Mouse (Mus musculus): Measurements from ENCODE around the gene Olfr1180. TPM values are rescaled to one million over a fixed set of nuclear protein-coding genes. Genes with fewer than 3 reads are reported as not detected.

Gene Olfr1180
- polyA plus RNA-seq (2012; rRNA removed): not detected in 2 replicates

DNA sequence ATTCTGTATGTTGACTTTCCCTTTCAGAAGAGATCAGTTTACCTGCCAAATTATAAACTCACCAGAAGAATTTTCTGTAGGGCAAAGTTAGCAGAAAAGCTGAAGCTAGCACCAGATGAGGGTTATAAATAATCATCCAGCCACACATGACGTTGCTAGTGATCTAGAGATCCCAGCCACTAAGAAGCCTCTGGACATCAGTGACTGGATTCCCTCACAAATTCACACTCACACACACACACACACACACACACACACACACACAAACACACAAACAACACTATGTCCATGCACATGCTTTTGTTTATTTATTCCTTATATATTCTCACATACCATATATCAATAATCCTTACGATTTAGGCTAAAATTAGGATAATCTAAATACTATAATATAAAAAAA, at the start of gene Olfr1180:
Gene Olfr1180 (minus strand): TSS at position 101 of the 400 bp plus-strand sequence.

DNA sequence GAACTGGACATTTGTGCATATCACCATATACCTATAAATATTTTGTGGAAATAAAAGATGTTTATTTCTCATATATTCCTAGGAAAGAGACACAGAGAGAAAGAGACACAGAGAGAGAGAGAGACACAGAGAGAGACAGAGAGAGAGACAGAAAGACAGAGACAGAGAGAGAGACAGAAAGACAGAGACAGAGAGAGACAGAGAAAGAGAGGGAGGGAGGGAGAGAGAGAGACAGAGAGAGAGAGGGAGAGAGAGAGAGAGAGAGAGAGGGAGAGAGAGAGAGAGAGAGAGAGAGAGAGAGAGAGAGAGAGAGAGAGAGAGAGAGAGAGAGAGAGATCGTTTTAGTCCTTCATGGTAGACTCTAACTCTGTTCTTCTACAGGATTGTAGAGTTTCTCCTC, 35.6 kb upstream of the Olfr1180 start, which contains the start of gene Olfr1183:
Gene Olfr1183 (plus strand): TSS at position 301 of the 400 bp plus-strand sequence.

DNA sequence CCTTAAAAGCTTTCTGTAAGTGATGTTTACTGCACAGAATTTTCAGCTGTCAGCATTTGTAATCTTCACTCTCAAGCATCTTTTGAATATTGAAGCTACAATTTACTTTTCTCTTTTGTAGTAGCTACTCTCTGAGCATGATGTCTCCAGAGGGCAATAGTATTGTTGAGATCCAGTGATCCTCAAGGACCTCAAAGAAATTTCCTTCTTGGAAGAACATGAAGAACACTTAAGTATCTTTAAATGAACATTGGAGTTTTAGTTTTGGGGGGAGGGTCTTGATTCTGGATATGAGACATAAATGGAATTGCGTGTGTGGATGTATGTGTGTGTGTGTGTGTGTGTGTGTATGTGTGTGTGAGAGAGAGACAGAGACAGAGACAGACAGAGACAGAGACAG, 30.1 kb upstream of the Olfr1180 start, which contains the start of gene Gm13757:
Gene Gm13757 (minus strand): TSS at position 101 of the 400 bp plus-strand sequence.

DNA sequence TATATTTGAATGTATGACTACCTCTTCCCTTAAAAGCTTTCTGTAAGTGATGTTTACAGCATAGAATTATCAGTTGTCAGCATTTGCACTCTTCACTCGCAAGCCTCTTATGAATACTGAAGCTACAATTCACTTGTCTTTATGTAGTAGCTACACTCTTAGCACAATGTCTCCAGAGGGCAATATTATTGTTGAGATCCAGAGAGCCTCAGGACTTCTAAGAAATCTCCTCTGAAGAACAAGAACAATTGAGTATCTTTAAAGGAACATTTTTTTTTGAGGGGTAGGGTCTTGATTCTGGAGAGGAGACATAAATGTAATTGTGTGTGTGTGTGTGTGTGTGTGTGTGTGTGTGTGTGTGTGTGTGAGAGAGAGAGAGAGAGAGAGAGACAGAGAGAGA, 7.1 kb upstream of the Olfr1180 start, which contains the start of gene Olfr1181:
Gene Olfr1181 (minus strand): TSS at position 101 of the 400 bp plus-strand sequence.

DNA sequence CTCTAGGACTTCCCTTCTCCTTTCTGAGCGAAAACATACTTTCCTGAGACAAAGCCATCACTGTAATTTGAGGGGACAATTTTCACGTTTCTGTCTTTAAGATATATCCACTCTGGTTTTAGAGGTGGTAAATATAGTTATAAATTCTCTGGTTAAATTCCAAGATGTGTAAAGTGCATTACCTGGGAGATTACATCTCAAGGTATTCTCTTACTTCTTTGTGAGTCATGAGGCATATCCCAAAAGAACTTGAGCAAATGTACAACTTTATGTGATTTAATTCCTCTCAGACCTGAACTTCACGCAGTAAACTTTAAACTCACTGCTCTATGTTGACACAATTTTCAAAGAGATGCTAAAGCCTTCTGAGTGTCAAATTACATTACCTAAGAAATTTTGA, 12.6 kb downstream of the Olfr1180 start, which contains the start of gene Olfr1179:
Gene Olfr1179 (minus strand): TSS at position 101 of the 400 bp plus-strand sequence.

DNA sequence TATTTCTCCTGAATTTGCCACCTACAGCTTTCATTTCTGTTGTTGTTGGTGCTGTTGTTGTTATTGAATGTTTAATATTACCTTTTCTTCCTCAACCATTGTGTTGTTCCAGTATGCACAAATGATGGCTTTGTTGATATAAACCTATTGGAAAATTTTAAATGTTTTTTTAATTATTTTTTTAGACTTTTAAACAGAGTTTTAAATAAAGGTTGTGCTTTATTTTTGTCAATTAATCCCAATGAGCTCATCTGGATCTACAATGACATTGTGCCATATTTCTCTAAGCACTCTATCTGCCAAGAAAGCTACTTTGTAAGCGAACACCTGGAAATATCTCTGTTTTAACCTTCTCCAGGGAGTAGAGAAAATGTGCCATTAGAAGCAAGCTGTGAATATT, 32.2 kb downstream of the Olfr1180 start, which contains the start of gene Olfr1178:
Gene Olfr1178 (plus strand): TSS at position 301 of the 400 bp plus-strand sequence.

Other genes starting within 250 kb of the Olfr1180 start
- not detected in 2 replicates for gene Olfr1168, start 237.3 kb downstream of the Olfr1180 start, polyA plus RNA-seq (2012; rRNA removed)
- gene Olfr1170, start 190.8 kb downstream of the Olfr1180 start, polyA plus RNA-seq (2012; rRNA removed): not detected in 2 replicates
- not detected in 2 replicates for gene Olfr1173, start 139.3 kb downstream of the Olfr1180 start, polyA plus RNA-seq (2012; rRNA removed)
- gene Olfr1174-ps, start 104.0 kb downstream of the Olfr1180 start, polyA plus RNA-seq (2012; rRNA removed): not detected in 2 replicates
- gene Olfr1175-ps, start 91.9 kb downstream of the Olfr1180 start, polyA plus RNA-seq (2012; rRNA removed): not detected in 2 replicates
- not detected in 2 replicates for gene Olfr1176, start 82.4 kb downstream of the Olfr1180 start, polyA plus RNA-seq (2012; rRNA removed)
- not detected in 2 replicates for gene Olfr1177-ps, start 72.7 kb downstream of the Olfr1180 start, polyA plus RNA-seq (2012; rRNA removed)
- gene Olfr1178, start 32.1 kb downstream of the Olfr1180 start, polyA plus RNA-seq (2012; rRNA removed): not detected in 2 replicates
- gene Olfr1179, start 12.7 kb downstream of the Olfr1180 start, polyA plus RNA-seq (2012; rRNA removed): not detected in 2 replicates
- not detected in 2 replicates for gene Olfr1181, start 7.0 kb upstream of the Olfr1180 start, polyA plus RNA-seq (2012; rRNA removed)
- not detected in 2 replicates for gene Gm13757, start 30.0 kb upstream of the Olfr1180 start, polyA plus RNA-seq (2012; rRNA removed)
- gene Olfr1183, start 35.7 kb upstream of the Olfr1180 start, polyA plus RNA-seq (2012; rRNA removed): not detected in 2 replicates
- gene Olfr1184, start 64.4 kb upstream of the Olfr1180 start, polyA plus RNA-seq (2012; rRNA removed): not detected in 2 replicates
- not detected in 2 replicates for gene Olfr1185-ps1, start 74.2 kb upstream of the Olfr1180 start, polyA plus RNA-seq (2012; rRNA removed)
- gene Olfr1186, start 99.4 kb upstream of the Olfr1180 start, polyA plus RNA-seq (2012; rRNA removed): not detected in 2 replicates
- not detected in 2 replicates for gene Olfr1188, start 137.8 kb upstream of the Olfr1180 start, polyA plus RNA-seq (2012; rRNA removed)
- not detected in 2 replicates for gene Olfr1189, start 167.3 kb upstream of the Olfr1180 start, polyA plus RNA-seq (2012; rRNA removed)
- not detected in 2 replicates for gene Olfr1191-ps1, start 221.4 kb upstream of the Olfr1180 start, polyA plus RNA-seq (2012; rRNA removed)
- gene Olfr1192-ps1, start 229.4 kb upstream of the Olfr1180 start, polyA plus RNA-seq (2012; rRNA removed): not detected in 2 replicates

Data from colon, adult 2 months (tissue).